Mouse (Mus musculus): ENCODE results near the gene Mgat4a.
"Not testable (repeated sequence)": the region's sequence is repeated elsewhere in the genome, so short reads cannot be mapped to it uniquely, and the experiment has no call there.

Mgat4a gene

DNA sequence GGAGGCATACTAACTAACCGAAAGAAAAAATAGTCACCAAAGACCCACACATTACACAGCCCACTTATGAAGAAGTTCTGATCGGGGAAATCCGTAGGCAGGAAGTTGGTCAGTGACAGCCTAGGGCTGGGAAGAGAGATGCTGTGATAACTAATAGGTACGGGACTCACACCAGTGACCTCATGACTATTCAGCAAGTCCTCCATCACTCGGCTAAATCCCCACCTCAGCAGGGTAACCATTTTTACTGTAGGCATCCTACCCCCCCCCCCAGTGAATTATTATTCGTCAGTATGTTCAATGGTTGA, 8.3 kb downstream of the Mgat4a start:
- DNase-seq (ENCODE audit: low read depth, low spot score) = no peak

DNA sequence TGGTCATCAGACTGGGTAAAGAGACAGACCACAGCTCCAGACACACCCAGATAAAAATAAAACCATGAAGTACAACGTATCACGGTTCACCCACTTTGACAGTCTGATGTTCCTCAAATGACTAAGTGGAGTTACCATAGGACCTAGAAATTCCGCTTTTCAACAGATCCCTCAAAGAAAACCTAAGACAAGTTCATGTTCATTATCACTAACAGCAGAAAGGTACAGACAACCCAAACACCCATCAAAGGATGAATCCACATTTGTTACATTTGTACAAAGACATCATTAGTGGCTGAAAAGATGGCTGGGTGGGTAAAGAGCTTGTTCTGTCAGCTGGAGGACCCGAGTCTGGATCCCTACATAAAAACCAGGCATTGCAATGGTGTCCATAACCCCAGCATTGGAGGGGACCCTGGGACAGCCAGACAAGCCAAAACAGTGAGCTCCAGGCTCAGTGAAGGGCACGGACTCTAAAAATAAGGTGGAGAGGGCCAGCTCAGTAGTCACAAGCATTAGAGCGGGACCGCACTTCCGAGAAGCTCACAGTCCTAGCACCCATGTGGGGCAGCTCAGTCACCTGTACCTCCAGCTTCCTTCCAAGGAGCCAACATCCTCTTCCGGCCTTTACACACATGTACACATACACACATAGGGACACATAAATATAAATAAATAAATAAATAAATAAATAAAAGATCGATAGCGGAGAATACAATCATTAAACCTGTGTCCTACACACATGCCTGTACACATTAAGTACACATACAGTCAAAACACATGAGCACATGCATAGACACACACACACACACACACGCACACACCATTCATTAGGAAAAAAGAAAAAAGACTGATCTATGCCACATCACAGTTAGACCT, 8.9 kb downstream of the Mgat4a start:
- no peak for DNase-seq (ENCODE audit: low read depth, low spot score)

DNA sequence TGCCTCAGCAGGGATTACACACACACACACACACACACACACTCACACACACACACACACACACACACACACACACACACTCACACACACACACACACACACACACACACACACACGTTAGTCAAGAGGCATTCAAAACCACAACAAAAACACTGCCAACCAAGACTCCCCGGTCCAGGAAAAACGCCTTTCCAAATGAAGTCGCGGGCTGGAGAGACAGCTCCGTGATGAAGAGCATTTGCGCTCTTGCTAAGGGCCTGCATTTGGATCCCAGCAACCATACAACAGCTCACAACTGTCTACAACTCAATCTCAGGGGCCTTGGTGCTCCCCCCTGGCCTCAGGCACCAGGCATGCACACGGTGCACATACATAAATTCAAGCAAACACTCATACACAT, 10.8 kb downstream of the Mgat4a start:
- DNase-seq (ENCODE audit: low read depth, low spot score) = no peak

DNA sequence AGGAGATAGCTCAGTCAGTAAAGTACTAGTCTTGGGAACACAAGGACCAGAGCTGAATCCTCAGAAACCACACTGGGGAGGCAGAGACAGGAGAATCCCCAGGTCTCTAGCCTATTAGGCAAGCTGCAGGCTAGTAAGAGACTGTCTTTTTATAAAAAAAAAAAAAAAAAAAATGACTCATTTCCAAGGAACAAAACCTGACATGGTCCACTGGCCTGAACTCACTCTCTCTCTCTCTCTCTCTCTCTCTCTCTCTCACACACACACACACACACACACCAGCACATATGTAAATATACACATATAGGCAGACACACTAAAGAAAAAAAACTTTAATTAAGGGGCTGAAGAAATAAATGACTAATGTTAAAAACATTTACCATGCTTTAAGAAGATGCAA, 14.6 kb downstream of the Mgat4a start:
- DNase-seq (ENCODE audit: low read depth, low spot score) = no peak

DNA sequence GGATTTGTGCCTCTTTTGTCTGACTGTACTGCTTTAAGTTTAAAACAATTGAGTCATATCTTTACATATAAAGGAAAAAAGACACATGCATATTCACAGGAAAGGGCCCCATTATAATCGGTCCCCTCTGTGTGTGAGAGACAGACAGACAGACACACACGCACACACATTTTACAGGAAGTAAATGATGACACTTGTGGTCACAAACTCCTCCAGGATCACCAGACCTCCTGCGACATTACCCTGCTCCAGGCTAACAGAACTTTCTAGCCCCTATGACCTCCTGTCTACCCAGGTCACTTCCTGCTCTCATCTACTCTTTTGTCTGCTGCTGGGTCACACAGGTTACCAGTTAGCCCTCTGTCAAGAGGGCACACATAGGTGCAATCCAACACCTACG, 16.1 kb downstream of the Mgat4a start:
- DNase-seq (ENCODE audit: low read depth, low spot score) = no peak

DNA sequence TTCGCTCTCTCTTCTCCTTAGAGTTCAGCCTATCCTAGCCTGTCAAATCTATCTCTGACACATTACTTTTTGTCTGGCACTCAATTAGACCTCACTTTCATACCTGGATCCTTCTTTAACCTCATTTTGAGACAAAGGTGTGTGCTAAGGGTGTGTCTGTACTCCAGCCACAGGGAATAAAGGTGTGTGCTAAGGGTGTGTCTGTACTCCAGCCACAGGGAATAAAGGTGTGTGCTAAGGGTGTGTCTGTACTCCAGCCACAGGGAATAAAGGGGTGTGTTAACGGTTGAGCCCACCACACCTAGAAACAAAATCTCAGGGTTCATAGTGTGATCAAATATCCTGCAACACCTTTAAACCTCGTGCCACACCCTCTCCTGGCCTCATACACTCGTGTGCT, 16.7 kb downstream of the Mgat4a start:
- not testable (repeated sequence) for DNase-seq (ENCODE audit: low read depth, low spot score)

DNA sequence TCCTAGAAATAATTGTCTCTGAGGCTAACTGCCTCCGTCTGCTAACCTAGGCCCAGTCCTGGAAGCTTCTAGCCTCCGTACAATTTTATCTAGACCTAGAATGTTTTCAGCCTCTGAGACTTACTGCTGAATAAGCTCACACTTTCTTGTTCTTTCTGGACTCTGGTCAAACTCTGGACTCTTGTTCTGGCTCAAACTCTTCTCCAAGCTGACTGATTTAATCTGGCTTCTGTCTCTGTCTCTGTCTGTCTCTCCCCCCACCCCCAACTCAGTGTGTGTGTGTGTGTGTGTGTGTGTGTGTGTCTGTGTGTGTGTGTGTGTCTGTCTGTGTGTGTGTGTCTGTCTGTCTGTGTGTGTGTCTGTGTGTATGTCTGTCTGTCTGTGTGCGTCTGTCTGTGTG, 17.3 kb downstream of the Mgat4a start:
- not testable (repeated sequence) for DNase-seq (ENCODE audit: low read depth, low spot score)

DNA sequence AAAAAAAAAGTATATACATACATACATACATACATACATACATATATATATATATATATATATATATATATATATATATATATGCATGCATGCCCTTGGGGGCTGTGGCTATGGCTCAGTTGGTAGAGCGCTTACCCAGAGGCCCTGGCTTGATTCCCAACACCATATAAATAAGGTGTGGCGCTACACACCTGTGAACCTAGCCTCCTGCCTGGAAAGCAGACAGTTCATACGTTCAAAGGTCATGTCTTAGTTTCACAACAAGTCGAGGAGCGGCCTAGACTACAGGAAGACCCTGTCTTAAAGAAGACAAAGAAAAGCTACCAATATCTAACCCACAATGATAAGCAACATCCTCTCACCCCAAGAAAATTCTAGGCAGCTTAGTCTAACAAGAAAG, 18.7 kb downstream of the Mgat4a start:
- no peak for DNase-seq (ENCODE audit: low read depth, low spot score)

DNA sequence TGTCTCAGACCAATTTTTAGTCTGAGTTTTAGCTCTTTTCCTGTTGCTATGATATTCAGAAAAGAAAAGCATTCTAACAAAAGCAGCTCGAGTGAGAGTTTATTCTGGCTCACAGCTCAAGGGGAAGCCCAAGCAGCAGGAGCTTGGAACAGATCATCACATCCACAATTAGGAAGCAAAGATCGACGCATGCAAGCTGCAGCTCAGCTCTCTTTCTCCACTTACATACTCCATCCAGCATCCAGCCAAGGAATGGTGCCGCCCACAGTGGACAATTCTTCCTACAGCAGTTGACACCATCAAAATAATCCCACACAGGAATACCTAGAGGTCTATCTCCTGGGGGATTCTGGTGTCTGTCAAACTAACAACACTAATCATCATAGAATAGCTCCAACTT, 22.0 kb downstream of the Mgat4a start:
- no peak for DNase-seq (ENCODE audit: low read depth, low spot score)

DNA sequence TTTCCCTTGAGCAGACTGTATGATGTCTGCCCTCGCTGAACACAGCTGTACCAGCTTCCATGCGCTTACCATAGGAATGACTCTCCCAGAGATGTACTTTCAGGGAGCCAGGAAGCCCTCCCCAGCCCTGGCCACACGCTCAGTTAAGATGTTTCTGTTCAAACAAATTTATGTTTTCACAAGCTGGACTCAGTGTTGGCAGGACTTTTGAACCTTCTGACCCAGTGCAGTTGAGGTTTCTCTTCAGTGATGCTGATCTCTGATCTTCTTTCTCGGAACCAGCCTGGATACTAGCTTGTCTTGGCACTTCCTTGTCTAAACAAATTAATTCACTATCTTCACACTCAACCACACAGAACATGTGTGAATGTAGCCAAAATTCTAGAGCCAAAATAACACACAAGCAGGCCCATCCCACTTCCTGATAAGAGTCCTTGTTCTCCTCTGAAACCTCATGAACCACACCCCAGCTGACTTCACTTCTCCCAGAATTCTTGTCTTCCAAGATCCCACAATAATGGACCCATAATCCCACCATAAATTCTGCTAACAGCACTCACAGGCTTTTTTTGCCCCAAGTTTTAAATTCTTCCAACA, 22.6 kb downstream of the Mgat4a start:
- no peak for DNase-seq (ENCODE audit: low read depth, low spot score)

DNA sequence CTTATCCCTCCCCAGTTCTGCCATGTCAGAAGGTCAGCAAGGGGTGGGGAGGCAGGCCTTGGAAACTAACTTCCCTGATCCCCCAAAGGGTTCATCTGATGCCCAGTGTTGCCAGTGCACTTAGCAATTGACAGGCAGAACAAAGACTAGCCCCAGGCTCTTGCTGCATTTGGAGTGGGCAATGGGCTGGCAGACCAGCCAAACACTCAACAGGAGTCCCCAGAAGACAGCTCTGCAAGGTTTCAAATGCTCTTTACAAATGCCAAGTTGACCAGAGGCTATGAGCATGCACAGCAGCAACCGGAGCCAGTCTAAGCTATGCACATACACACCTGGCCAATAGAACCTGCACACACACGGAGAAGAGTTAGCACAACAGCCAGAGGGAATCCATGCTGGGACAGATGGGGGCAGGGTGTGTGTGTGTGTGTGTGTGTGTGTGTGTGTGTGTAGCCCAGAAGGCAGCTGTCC, 27.8 kb downstream of the Mgat4a start:
- DNase-seq (ENCODE audit: low read depth, low spot score) = no peak

DNA sequence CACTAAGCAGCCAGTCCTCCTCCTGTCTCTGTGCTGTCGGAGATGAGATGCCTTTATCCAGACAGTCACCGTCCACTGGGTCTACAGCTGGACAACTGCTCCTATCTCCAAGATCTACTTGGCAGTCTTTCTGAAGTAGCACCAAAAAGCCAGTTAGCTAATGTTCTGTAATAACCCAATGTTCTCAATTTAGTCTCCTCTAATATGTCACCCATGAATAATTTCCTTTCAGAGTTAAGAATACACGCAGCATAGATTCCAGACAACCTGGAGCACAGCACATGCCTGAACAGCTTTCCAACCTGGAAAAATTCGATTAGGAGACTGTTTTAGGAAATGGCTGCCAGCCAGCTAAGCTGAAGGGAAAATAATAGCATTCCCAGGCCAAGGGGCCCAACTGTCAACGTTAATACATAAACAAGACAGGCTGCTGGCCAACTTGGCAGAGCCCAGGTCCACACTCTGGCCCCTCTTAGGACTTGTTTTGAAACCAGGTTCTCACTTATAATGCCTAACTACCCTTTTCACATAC, 28.6 kb downstream of the Mgat4a start:
- no peak for DNase-seq (ENCODE audit: low read depth, low spot score)

DNA sequence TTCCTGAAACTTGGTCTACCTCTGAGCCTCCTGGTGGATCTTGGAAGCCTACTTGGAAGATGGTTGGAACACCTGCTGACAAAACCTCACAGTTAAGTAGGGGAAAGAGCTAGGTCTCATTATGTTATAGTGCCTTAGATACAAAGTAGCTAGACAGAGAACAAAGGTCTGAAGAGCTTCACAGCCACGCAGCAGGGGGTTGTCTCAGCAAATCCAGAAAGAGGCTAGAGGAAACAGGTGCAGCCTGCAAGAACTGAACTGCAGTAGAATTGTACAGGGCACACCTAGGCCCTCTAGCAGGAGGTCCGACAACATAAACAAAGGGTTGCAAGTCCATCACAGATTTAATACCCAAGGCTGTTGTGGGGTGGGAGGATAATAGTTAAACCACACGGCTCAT, 30.6 kb downstream of the Mgat4a start:
- no peak for DNase-seq (ENCODE audit: low read depth, low spot score)

DNA sequence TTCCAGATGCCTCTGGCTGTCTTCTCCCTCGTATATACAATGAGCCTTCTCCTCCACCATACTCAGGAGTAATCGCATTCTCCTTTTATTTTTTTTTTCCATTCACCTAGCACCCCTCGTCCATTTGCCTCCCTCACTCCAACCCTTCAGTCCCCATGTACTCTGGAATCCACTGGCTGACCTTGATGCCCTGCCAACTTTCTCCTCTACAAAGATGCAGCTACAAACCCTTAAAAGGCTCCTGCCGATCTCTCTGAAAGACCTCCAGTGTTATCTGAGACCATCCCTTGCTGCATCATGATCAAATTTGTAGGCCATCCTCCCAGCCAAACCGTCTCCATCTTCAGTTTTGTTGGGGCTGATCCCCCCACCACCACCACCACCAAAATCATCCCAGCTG, 31.4 kb downstream of the Mgat4a start:
- no peak for DNase-seq (ENCODE audit: low read depth, low spot score)

DNA sequence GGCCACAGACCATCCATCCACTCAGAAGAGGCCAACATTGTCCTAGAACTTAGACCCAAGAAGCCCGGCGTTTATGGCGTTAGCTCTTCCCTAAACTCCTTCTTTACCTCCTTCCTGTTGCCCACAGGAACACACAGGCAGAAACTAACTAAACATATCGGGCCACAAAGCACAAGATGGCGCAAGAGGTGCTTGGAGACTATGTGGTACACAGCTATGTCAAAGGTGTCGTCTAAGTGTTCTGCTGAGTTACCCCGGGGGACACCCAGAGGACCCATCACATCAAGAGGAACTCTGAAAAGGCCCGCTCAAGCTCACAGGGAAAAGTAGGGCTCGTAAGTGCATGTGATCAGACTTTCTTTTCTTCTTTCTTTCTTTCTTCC, 35.5 kb downstream of the Mgat4a start:
- no peak for DNase-seq (ENCODE audit: low read depth, low spot score)

DNA sequence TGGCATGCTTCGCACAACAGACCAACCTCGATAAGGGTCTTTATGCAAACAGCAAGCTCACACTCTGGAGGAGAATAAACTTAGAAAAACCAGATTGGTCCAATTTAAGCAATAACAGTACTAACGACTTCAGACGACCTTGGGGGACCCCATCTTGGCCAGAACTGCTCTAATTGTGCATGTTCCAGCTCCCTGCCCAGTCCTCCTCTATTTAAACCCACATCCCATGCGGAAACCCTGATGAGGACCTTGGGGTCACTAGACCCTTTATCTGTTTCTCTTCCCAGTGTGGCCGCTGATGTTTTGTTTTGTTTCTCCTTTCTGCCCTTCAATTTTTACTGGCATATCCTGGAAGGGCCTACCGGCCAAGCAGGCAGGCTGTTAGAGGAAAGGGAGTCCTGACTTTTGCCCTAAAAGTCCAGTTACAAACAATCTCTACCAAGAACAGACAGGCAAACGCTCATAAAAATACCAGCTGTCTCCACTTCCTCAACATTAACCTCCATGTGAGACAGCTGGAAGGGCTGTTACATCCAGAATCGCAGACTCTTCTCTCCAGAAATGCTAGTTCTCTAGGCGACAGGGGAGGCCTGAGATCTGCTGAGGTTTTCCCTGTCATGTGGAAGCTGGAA, 36.0 kb downstream of the Mgat4a start:
- no peak for DNase-seq (ENCODE audit: low read depth, low spot score)

DNA sequence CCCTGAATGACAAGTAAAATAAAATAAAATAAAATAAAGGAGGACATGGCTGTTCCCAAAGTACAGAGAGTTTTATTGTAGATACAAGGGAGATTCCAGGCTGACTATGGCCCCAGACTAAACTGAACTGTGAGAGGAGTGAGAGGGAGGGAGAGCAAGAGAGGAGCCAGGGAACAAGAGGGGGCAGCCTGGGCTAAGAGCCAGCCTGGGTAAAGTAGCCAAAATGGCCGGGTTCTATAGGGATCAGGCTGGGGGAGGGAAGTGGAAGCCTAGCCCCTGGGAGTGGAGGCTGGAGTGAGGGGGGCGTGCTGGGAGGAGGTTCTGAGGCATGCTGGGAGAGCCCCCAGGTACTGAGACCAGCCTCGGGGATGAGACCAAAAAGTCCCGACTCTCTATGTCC, 37.2 kb downstream of the Mgat4a start:
- DNase-seq (ENCODE audit: low read depth, low spot score) = no peak

DNA sequence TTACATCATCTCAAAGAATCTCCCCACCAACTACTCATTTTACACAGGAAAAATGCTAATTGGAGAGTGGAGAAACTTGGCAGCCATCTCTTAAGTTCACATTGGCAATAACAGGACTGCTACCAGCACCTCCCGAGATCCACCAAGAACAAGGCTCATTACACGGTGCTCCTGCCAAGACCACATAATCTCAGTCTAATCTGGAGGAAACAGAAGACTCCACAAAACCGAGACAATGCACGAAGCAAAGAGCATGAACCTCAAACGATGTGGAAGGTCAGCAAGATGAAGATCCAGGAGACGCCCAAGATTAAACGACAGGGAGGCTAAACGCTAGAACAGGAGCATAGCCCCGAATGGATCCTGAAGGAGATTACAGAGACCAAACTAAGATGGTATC, 38.5 kb downstream of the Mgat4a start:
- DNase-seq (ENCODE audit: low read depth, low spot score) = no peak

DNA sequence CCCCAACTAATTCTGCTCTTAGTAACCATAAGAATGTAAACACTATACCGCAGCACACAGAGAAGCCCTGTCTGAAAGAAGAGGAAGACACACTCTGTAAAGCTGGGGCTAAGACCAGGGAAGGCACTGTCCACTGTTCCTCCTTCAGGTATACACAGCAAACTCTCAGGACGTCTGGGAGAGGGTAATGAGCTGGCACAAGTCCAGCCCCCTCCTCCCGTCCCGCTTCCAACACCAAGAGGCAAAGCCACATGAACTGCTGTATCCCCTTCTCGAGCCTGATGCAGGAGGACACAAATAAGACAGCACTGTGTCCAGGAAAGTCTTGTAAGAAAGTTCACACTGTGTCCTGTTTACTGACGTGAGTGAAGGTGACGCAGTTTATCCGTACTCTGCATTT, 40.1 kb downstream of the Mgat4a start:
- DNase-seq (ENCODE audit: low read depth, low spot score) = no peak

DNA sequence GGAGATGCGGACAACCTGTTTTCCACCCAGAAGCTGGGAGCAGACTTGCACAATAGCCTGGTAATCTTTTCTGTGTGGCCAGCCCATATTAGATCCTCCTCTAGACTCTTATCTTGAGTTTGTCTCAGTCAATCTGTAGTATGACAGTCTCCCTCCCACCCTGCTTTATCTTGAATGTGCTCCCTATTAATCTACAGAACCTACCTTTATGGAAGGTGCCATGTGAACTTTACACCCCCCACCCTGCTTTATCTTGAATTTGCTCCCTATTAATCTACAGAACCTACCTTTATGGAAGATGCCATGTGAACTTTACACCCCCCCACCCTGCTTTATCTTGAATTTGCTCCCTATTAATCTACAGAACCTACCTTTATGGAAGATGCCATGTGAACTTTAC, 41.4 kb downstream of the Mgat4a start:
- DNase-seq (ENCODE audit: low read depth, low spot score) = not testable (repeated sequence)

DNA sequence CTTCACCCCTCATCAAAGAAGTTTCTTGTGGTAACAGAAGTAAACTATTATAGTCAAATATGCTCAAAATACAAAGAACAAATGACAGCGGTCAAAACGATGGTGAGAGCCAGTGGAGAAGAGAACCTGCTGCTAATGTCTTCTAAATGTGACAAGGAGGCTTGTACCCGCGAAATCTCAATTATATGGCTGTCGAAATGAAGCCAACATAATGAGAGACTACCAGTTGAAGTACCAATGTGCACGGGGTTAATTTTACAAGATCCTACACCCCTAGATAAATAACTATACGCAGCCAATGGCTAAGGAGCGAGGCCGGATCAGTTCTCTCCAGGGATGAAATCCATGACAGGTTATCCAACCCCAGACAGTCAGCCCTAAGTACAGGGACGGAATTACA, 41.9 kb downstream of the Mgat4a start:
- no peak for DNase-seq (ENCODE audit: low read depth, low spot score)

DNA sequence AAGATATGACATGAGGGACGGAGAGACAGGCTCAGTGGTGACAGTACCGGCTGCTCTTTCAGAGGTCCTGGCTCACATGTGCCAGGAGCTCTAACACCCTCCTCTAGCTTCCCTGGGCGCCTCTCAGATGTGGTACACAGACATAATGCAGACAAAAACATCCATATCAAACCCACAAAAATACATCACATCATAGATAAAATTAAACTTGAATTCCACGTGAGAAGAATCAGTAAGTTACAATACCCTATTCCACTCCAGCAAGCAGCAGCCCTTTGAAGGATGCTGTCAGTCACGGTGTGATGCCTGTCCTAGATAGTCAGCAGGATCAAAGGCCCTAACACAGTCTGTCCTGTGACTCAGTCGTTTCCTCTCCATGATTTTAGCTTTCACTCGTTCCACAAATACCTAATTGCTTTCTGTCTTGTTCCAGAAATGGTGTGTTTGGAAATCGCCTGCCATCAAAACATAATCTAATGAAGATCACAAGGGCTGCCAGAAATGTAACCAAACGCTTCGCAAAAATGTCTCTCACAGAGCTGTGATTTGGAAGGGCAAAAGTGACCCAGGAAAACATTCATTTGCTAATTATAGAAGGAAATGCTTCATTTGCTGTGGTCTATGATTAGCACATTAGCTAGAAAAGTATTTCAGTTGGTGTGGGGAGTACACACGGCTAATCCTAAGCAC, 44.1 kb downstream of the Mgat4a start:
- DNase-seq (ENCODE audit: low read depth, low spot score) = no peak
